13 mouse cellular contexts compared by ENCODE assay signal in the genomic region with DNA sequence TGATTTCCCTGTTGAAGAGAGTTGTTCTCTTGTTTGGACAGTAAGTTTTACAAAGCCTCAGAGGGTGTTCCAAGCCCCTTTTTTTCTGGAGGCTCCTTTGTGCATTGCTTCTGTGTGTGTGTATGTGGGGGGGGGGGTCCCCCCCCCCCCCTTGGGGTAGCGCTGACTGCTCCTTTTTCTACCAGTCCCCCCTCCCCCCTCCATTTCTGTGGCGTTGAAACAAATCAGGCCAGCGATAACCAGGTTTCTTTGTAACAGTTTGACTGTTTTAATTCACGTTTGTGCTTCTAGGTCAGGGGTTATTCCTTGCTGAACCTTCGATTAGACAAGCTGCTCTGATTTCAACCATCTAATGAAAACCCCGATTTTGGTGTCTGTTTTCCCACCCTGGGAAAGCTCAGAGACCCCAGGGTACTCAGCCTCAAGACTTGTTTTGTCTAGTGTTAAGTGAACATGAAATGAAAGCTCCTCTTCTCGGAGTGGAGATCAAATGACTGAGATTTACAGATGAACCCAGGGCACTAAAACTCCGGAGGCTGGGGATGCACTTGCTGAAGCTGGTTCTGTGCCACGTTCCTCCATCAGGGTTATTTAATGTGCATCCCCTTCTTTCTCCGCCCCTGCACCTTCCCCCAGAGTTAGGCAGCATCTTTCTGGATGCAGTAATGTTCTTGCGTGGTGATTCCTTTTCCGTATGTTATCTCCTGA. TPM values are rescaled to one million over a fixed set of nuclear protein-coding genes. Genes with fewer than 3 reads are reported as not detected.
DNase-seq lines count a peak whose midpoint lies in the region; ATAC-seq lines count a peak whose summit lies in the region.
"Had no signal": no experiment of that assay in that cellular context is flagged by ENCODE, and none has a peak within 500 bp of the region (broad histone marks: within the 10 kb centered on the region; RNA-seq: fewer than 3 reads in every experiment).

No protein-coding gene starts in this region.

- peaks cover 11% of the 10 kb centered on the region; the same call in 1 of the 2 replicates for H3K4me1 ChIP-seq in embryonic facial prominence, embryonic 14.5 days (ENCODE audit: control insufficient read depth, insufficient read depth, low read length)
- peaks cover 18% of the 10 kb centered on the region for H3K4me1 ChIP-seq in hindbrain, embryonic 14.5 days (replicated peaks; ENCODE audit: control insufficient read depth, insufficient read depth, low read length)
- H3K4me1 ChIP-seq in midbrain, embryonic 14.5 days (ENCODE audit: control insufficient read depth, insufficient read depth, low read length): peaks cover 11% of the 10 kb centered on the region
- H3K4me1 ChIP-seq: megakaryocyte, embryonic 14.5 days had no signal

- H3K27me3 ChIP-seq in embryonic facial prominence, embryonic 14.5 days (replicated peaks; ENCODE audit: control insufficient read depth, insufficient read depth, low read length): no peaks in the 10 kb centered on the region
- H3K27me3 ChIP-seq in hindbrain, embryonic 14.5 days (ENCODE audit: control insufficient read depth, insufficient read depth, low read length): no peaks in the 10 kb centered on the region
- H3K27me3 ChIP-seq in midbrain, embryonic 14.5 days (ENCODE audit: control insufficient read depth, insufficient read depth, low read length): no peaks in the 10 kb centered on the region

- H3K9me3 ChIP-seq in embryonic facial prominence, embryonic 14.5 days (ENCODE audit: control insufficient read depth, low read length): 0 out of 2 replicates have a peak, but pooled peaks cover 4% of the 10 kb centered on the region
- H3K9me3 ChIP-seq in hindbrain, embryonic 14.5 days (ENCODE audit: control insufficient read depth, low read length): no peaks in the 10 kb centered on the region
- no peaks in the 10 kb centered on the region for H3K9me3 ChIP-seq in midbrain, embryonic 14.5 days (ENCODE audit: control insufficient read depth, low read length)

- no peak overlapping the region; the same call in 1 of the 2 replicates for H3K27ac ChIP-seq in embryonic facial prominence, embryonic 14.5 days (replicated peaks; ENCODE audit: low read depth, low read length)
- peak overlapping the region; percentile 41; the same call in 1 of the 2 replicates for H3K27ac ChIP-seq in hindbrain, embryonic 14.5 days
- H3K27ac ChIP-seq in midbrain, embryonic 14.5 days (replicated peaks; ENCODE audit: low read depth, low read length): peak overlapping the region; percentile 32; the same call in 1 of the 2 replicates

- H3K9ac ChIP-seq in embryonic facial prominence, embryonic 14.5 days (ENCODE audit: low read depth, low read length): no peak overlapping the region
- H3K9ac ChIP-seq in hindbrain, embryonic 14.5 days: peak overlapping the region; percentile 46
- H3K9ac ChIP-seq in midbrain, embryonic 14.5 days (replicated peaks; ENCODE audit: low read length): no peak overlapping the region

- ATAC-seq in embryonic facial prominence, embryonic 14.5 days (ENCODE audit: low read depth): peak; percentile 41; the same call in 1 of the 2 replicates
- peak; percentile 27; the same call in 1 of the 2 replicates for ATAC-seq in hindbrain, embryonic 14.5 days (ENCODE audit: low FRiP score)
- peak; percentile 40; the same call in 1 of the 2 replicates for ATAC-seq in midbrain, embryonic 14.5 days (ENCODE audit: low FRiP score, low TSS enrichment)
- ATAC-seq: CD4-positive, CD25-positive, alpha-beta regulatory T cell, adult 4 months had no signal

- peak overlapping the region; percentile 13; the same call in 1 of the 2 replicates for H3K4me2 ChIP-seq in embryonic facial prominence, embryonic 14.5 days (ENCODE audit: low read depth, low read length)
- peak overlapping the region; percentile 33 for H3K4me2 ChIP-seq in hindbrain, embryonic 14.5 days (replicated peaks)
- peak overlapping the region; percentile 31 for H3K4me2 ChIP-seq in midbrain, embryonic 14.5 days (ENCODE audit: low read length)

- no peak overlapping the region for H3K4me3 ChIP-seq in embryonic facial prominence, embryonic 14.5 days (ENCODE audit: low read depth, low read length)
- H3K4me3 ChIP-seq in hindbrain, embryonic 14.5 days (replicated peaks; ENCODE audit: low read length): no peak overlapping the region
- no peak overlapping the region for H3K4me3 ChIP-seq in midbrain, embryonic 14.5 days (replicated peaks; ENCODE audit: low read depth, low read length)
- H3K4me3 ChIP-seq: megakaryocyte, embryonic 14.5 days had no signal

- DNase-seq in embryo, embryonic 10 days (ENCODE audit: low spot score): peak; percentile 34
- no peak for DNase-seq in embryonic facial prominence, embryonic 14.5 days (ENCODE audit: low spot score)
- no peak for DNase-seq in hindbrain, embryonic 14.5 days (ENCODE audit: low spot score)
- DNase-seq in midbrain, embryonic 14.5 days: no peak
- DNase-seq in MN1 (ENCODE audit: low spot score): no peak
- DNase-seq in spleen, adult 18-20 months: no peak
- DNase-seq in testis, postnatal 14 days (ENCODE audit: low spot score): no peak
- DNase-seq in cerebellum, postnatal 36 days: no peak
- DNase-seq: adrenal gland, postnatal 10 days; cerebellum, adult 11-12 months; thymus, postnatal 4 days had no signal

- no peaks in the 10 kb centered on the region for H3K36me3 ChIP-seq in embryonic facial prominence, embryonic 14.5 days (ENCODE audit: control insufficient read depth, insufficient read depth, low read length)
- H3K36me3 ChIP-seq in hindbrain, embryonic 14.5 days (replicated peaks; ENCODE audit: control insufficient read depth, insufficient read depth): no peaks in the 10 kb centered on the region
- no peaks in the 10 kb centered on the region for H3K36me3 ChIP-seq in midbrain, embryonic 14.5 days (ENCODE audit: control insufficient read depth, insufficient read depth, low read length)

- WGBS in embryonic facial prominence, embryonic 14.5 days: 18% methylated on average over 11 of the region's 12 CpGs
- 23% methylated on average over 11 of the region's 12 CpGs for WGBS in hindbrain, embryonic 14.5 days
- WGBS in midbrain, embryonic 14.5 days: 19% methylated on average over 12 of the region's 12 CpGs

RNA-seq across cellular contexts. Expression of a gene that starts 56.5 kb away (rescaled TPM):
- 36.6 and 39.4 TPM in 2 replicates for polyA plus RNA-seq in embryonic facial prominence, embryonic 14.5 days (2014; fragmentation: Nextera tagmentation; extraction: Ambion mirVana)
- polyA plus RNA-seq in hindbrain, embryonic 14.5 days (2014; fragmentation: Nextera tagmentation; extraction: Ambion mirVana): 47.0 and 52.6 TPM in 2 replicates
- polyA plus RNA-seq in midbrain, embryonic 14.5 days (2014; fragmentation: Nextera tagmentation; extraction: Ambion mirVana): 45.0 and 63.5 TPM in 2 replicates
